Mouse (Mus musculus): ENCODE measurements around the gene Sumo1. TPM values are rescaled to one million over a fixed set of nuclear protein-coding genes. Genes with fewer than 3 reads are reported as not detected.

Sumo1 gene
- polyA plus RNA-seq (2017; shearing (Covaris generic)), result 355 TPM

DNA sequence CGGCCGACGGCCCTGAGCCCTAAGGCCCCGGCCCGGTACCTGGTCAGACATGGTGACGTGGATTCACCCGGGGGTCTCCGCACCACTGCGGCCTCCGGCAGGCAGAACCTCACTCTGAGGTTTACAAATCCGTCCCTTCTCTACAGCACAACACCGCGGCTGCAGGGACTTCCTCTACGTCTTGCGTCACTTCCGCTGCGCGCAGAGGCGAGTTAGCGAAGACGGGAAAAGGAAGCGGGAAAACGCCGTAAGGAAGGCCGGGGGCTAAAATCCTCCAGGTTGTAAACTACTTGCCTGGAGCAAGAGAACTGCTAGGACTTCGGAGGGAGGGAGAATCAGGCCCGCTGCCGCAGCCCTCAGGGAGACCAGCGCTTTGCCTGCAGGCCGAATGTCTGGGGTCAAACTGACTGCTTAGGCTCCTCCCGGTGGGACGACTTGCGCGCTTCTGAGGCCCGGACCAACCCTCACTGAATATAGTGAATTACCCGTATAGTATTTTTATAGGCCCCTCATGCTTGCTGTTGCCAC, at the start of gene Sumo1:
Gene Sumo1, minus strand, starts transcription at position 194 of the 528 bp plus-strand sequence.

DNA sequence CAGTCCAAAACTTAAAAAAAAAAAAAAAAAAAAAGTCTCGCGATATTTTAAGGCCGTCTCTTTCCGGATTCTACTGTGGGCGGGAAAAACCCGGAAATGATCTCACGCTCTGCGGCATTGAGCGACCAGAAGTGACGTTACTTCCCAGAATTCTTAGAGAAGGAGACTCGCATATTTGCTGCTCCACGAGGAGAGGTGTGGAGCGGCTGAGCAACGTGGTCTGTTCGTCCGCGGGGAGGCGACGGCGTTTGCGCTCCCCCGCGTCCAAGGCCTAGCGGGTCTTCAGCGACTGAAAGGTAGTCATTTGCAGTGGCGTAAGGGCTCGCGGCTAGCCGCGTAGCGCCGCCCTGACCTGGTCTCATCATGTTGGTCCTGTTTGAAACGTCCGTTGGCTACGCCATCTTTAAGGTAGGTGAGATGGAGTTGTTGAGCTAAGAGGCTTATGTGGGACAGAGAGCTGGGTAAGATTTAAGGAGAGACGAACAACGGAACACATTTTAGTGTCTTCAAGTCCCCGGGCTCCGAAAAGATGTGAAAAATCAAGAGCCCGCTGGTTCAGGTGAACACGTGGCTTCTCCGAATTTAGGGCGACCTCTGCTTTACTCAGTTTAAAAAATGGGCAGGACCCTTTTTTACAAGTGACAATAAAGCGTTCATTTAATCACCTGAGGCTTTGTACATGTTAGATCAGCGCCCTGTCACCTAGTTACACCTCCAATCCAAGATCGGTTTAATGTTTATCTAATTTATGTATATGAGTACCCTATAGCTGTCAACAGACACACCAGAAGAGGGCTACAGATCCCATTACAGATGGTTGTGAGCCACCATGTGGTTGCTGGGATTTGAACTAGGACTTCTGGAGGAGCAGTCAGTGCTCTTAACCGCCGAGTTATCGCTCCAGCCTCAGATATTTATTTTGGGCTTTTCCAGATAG, 14.5 kb upstream of the Sumo1 start, which contains the start of gene Nop58:
Gene Nop58, plus strand, starts transcription at position 153 of the 937 bp plus-strand sequence.

Other genes with a start within 250 kb of the Sumo1 start
- not detected for gene Fzd7, start 188.4 kb downstream of the Sumo1 start, polyA plus RNA-seq (2017; shearing (Covaris generic))
- gene Gm973, start 154.6 kb downstream of the Sumo1 start, polyA plus RNA-seq (2017; shearing (Covaris generic)), result not detected
- 242 TPM for gene Nop58, start 14.1 kb upstream of the Sumo1 start, polyA plus RNA-seq (2017; shearing (Covaris generic))
- gene Bmpr2, start 92.6 kb upstream of the Sumo1 start, polyA plus RNA-seq (2017; shearing (Covaris generic)), result 0.27 TPM
- gene Fam117b, start 242.2 kb upstream of the Sumo1 start, polyA plus RNA-seq (2017; shearing (Covaris generic)), result 91.1 TPM

All from effector memory CD4-positive, alpha-beta T cell, adult 5 months (primary cell).